Mouse (Mus musculus) megakaryocyte, embryonic 14.5 days (primary cell): ENCODE data around the gene Myocd. TPM values are rescaled to one million over a fixed set of nuclear protein-coding genes. Genes with fewer than 3 reads are reported as not detected.

Source experiments
- H3K27me3 ChIP-seq: replicated peaks from 2 replicates; pipeline ENCODE3; 2012; ENCODE audit warnings: inconsistent platforms
- H3K36me3 ChIP-seq: replicated peaks from 2 replicates; pipeline ENCODE3; 2012; ENCODE audit warnings: low read length, inconsistent platforms, mixed read lengths
- H3K4me1 ChIP-seq: 2 replicates; pipeline ENCODE4 v1.6.1; 2012; ENCODE audit warnings: inconsistent platforms
- H3K4me3 ChIP-seq: replicated peaks from 2 replicates; pipeline ENCODE3; 2012; ENCODE audit warnings: moderate library complexity, mild to moderate bottlenecking, inconsistent platforms
- H3K9me3 ChIP-seq: 2 replicates; pipeline ENCODE4 v1.6.1; 2012; ENCODE audit warnings: inconsistent platforms
- FLI1 ChIP-seq: IDR thresholded peaks from 2 replicates; pipeline ENCODE4 v1.6.1; 2012; ENCODE audit warnings: low read length, inconsistent platforms, mixed read lengths
- GATA1 ChIP-seq: IDR thresholded peaks from 3 replicates; pipeline ENCODE4 v1.6.1; 2012; ENCODE audit warnings: mixed read lengths, low read length, inconsistent platforms, borderline replicate concordance
- polyA plus RNA-seq: library from polyadenylated mRNA; stranded (reverse); fragments of >175 nt; gene quantifications from 2 replicates; pipeline ENCODE4 v1.2.3, GENCODE M21; 2012; ENCODE audit warnings: low replicate concordance; ENCODE audit not compliant: insufficient read depth

The Myocd gene
- polyA plus RNA-seq, 1 experiment = not detected

DNA sequence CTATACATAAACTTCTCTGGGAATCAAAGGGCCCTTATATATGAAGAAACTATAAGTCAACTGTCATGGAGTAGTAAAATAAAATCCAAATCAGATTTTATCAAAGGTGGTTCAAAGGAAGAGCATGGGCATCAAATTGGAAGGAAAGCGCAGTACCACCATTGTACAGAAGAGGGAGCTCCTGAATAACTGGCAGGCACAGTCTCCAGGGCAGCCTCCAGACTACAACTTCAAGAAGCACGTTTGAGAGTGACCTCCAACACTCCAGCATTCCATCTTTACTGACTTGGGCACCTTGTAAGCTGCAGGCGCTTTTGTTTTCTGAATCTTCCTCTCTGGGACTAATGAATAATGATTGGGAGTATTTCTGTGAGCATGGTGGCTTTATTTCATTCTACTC is 72.5 kb downstream of the Myocd start:
- no peaks in the 10 kb centered on the region for H3K27me3 ChIP-seq
- peaks cover 5% of the 10 kb centered on the region for H3K4me1 ChIP-seq
- H3K4me3 ChIP-seq = no peak overlapping the region
- H3K9me3 ChIP-seq = no peaks in the 10 kb centered on the region
- TF ChIP-seq FLI1 (no peak), GATA1 (no peak)
- no peaks in the 10 kb centered on the region for H3K36me3 ChIP-seq

DNA sequence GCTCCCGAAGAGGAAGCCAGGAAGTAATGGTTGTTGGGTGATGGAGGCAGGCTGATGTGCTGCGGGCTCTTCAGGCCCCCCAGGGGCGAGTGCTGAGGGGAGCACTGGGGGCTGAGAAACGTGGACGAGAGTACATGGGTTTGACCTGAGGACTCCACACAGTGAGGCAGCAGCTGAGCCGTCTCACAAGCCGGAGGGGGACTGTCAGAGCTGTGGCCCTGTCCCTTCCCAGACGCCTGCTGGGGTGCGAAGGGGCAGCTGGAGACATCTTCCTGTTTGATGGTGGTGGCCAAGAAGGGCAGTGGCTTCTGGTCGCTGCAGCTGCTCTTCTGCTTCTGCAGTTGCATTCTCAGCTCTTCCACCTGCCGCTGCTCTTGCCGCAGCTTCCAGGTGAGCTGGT is 82.8 kb downstream of the Myocd start:
- peaks cover 7% of the 10 kb centered on the region; the same call in 1 of the 2 replicates for H3K9me3 ChIP-seq
- no peak overlapping the region for H3K4me3 ChIP-seq
- no peaks in the 10 kb centered on the region for H3K4me1 ChIP-seq
- TF ChIP-seq GATA1 (no peak), FLI1 (no peak)
- no peaks in the 10 kb centered on the region for H3K27me3 ChIP-seq
- no peaks in the 10 kb centered on the region for H3K36me3 ChIP-seq

DNA sequence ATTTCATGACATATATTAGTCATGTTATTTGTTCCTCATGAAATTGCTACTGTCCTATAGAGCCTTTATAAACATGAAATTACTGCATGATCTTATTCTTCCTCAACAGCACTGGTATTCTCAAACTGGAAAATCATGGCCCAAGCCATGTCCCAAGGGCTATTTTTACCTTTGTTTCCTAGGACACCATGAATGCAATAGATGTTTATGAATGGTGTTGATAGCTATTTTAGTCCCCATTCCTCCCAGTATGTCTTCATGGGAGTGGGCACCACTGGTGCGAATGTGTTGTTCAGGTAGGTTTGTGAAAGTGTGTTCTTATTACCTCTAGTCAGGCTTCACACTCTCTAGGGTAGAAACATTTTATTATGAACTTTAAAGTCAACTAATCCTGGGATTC is 84.7 kb downstream of the Myocd start:
- TF ChIP-seq FLI1 (no peak), GATA1 (no peak)
- Histone ChIP-seq H3K4me1 (no peaks in the 10 kb centered on the region), H3K27me3 (no peaks in the 10 kb centered on the region), H3K9me3 (peaks cover 10% of the 10 kb centered on the region; the same call in 1 of the 2 replicates), H3K4me3 (no peak overlapping the region), H3K36me3 (no peaks in the 10 kb centered on the region)

DNA sequence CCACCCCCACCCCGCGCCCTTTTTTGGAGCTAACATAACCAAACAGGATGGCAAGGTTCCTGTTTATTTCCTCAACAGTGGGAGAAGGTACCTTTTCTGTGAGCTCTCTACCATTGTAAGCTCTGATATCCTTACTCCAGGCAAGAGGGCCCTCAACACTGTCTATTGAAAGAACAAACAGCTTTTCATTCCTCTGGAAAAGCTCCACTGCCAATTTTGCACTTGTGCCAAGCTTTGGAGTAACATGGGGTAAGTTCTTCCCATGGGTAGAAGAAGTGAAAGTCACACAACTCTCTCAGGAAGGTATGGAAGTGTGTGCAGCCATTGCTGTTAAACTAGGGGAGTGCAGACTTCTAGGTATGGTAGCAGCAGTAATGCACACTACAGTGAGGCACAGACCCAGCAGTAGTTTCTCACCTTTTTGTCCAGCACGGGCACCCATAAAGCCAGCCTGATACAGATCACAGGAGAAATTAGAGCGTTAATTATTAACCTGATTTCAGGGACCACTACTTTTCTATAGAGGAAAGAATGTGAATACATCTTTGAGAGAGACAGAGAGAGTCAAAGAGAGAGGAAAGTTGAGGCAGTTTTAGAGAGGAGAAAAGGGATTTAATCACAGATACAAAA is 99.6 kb downstream of the Myocd start:
- Histone ChIP-seq H3K27me3 (no peaks in the 10 kb centered on the region), H3K9me3 (no peaks in the 10 kb centered on the region), H3K4me1 (no peaks in the 10 kb centered on the region), H3K4me3 (no peak overlapping the region), H3K36me3 (no peaks in the 10 kb centered on the region)
- TF ChIP-seq GATA1 = no peak
- TF ChIP-seq FLI1 = no peak

DNA sequence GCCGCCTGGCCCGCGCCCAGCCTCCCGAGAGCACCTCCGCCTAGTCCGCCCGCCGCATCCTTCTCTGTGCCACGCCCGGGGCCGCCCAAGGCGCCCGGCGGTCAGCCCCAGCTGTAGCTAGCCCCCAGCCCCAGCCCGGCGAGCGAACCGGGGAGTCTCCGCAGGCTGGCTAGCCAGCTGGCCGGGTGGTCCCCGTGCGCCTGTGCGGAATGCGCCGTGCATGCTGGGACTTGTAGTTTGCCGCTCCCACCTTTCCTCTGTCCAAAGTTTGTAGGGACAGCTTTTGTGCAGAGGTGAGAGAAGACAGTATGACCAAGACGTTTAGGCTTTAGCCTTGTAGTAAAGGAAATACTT is 107.0 kb downstream of the Myocd start, which contains the start of gene Arhgap44:
Arhgap44 (minus strand) TSS at position 195 of the 354 bp plus-strand sequence.
- H3K9me3 ChIP-seq = peaks cover 21% of the 10 kb centered on the region
- H3K36me3 ChIP-seq = no peaks in the 10 kb centered on the region
- TF ChIP-seq GATA1 = no peak
- TF ChIP-seq FLI1 = no peak
- peaks cover 11% of the 10 kb centered on the region for H3K4me1 ChIP-seq
- peaks cover 26% of the 10 kb centered on the region for H3K27me3 ChIP-seq
- peak within 1 kb of the TSS; percentile 89 for H3K4me3 ChIP-seq

DNA sequence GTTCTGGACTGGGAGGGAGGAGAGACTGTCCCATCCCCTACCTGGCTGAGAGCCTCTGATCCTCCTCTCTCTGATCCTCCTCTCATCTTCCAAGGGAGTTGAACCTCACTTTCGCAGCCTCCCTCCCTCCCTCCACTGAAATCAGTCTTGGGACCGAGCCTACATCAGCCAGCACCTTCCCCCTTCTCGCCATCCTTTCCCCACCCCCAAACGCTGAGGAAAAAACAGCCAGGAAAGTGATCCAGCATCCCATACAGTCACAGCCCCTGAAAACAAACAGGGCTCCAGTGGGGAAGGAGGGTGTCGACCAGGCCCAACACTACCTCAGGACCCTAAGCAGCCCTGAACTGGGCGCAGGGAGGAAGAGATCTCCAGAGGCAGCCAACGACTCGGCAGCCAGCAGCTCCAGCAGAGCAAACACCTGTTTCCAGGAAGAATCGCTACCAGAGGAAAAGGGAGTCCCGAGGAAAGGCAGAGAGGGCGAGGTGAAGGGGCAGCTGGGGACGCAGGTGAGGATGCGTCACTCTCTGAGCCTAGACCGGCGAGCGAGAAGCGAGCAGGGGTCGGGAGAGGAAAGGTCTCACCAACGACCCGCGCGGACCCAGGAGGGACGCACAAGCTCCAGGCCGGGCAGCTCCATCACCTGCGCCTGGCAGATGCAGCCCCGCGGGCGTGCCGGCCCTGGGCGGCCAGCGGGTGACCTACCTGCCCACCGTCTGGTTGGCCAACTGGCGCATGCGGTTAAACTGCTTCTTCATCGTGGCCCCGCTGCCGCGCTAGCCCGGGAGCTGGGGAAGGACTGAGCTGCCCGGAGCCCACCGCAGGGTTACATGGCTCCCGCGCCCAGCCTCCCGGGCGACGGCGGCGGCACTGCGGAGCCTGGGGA is 107.7 kb downstream of the Myocd start:
- TF ChIP-seq GATA1 = no peak
- no peak for TF ChIP-seq FLI1
- no peaks in the 10 kb centered on the region for H3K36me3 ChIP-seq
- H3K4me3 ChIP-seq = peak overlapping the region; percentile 89
- H3K27me3 ChIP-seq = peaks cover 26% of the 10 kb centered on the region
- peaks cover 21% of the 10 kb centered on the region for H3K9me3 ChIP-seq
- peaks cover 11% of the 10 kb centered on the region for H3K4me1 ChIP-seq

DNA sequence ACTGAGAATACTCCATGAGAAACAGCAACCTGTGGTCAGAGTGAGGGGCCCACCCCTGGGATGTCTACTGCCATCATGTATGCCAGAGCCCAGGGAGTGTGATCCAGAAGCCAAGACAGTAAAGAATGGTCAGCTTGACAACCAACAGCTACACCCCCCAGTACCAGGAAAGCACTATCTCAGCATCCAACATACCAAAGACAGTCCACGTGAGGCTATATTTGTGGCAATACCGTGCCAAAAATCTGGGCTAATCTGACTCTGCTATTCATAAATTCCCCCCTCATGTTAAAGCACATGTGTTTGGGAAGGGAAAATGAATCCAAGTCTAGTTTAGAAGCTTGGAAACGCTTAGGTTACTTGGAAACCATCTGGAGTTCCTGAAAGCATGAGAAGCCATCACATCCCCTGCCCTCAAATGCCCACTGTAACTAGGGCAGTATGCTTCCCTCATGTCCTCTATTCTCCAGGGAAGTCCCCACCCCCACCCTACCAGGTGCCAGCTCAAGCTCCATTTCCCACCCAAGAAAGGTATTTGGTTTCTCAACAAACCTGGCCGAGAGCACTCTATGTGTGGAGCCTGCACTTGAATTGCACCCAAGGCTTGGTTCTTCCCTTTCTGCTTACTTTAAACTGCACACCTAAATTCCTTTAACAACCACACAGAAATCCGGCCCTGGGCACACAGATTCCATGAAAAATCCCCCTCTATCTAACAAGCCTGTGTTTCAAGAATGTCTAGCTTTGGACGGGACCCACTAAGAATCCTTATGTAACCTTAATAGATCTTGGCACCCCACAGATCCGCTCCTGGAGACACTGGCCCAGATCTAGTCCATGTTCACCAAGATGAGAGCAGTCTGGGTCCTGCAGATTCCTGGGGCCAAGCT is 108.6 kb downstream of the Myocd start:
- TF ChIP-seq GATA1 (no peak), FLI1 (no peak)
- no peaks in the 10 kb centered on the region for H3K36me3 ChIP-seq
- peaks cover 26% of the 10 kb centered on the region for H3K27me3 ChIP-seq
- H3K9me3 ChIP-seq = peaks cover 21% of the 10 kb centered on the region
- peaks cover 11% of the 10 kb centered on the region for H3K4me1 ChIP-seq
- H3K4me3 ChIP-seq = no peak overlapping the region

DNA sequence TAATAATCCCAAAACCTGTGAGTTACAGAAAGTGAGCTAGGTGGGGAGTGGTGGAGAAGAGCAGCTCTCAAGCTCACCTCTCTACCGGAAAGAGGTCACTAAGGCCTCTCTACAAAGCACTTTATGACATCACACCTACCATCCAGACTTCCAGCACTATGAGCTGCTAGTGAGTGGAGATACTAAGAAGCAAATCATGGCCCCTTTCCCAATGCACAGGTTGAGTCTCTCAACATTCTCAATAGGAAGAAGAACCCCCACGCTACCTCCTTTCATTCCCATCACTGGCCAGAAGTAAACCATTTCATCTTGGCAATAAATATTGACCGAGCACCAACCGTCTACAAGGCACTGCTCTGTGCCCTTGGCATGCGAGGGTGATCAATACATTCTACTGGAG is 110.0 kb downstream of the Myocd start, which contains the start of gene 1700086D15Rik:
1700086D15Rik (minus strand) TSS at position 101 of the 400 bp plus-strand sequence.
- Histone ChIP-seq H3K27me3 (peaks cover 26% of the 10 kb centered on the region), H3K4me3 (no peak within 1 kb of the TSS), H3K4me1 (peaks cover 11% of the 10 kb centered on the region), H3K36me3 (no peaks in the 10 kb centered on the region), H3K9me3 (peaks cover 21% of the 10 kb centered on the region)
- TF ChIP-seq GATA1 (no peak), FLI1 (no peak)

DNA sequence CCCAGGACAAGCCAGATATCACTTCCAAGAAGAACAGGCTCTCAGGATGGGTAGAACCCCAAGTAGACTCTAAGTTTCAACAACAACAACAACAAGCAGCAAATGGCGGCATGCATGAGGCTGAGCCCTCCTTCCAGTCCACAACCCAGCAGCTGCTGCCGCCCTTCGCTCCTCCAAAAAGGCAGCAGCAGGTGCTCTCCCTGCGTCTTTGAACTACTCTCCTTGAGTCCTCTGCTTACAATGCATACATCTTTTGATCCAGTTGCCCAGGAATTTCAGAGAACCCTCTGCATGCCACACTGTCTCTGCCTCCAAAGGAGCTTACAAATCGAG is 111.2 kb downstream of the Myocd start:
- H3K27me3 ChIP-seq = peaks cover 26% of the 10 kb centered on the region
- no peak overlapping the region for H3K4me3 ChIP-seq
- peaks cover 11% of the 10 kb centered on the region for H3K4me1 ChIP-seq
- TF ChIP-seq GATA1 (no peak), FLI1 (no peak)
- H3K9me3 ChIP-seq = peaks cover 21% of the 10 kb centered on the region
- H3K36me3 ChIP-seq = no peaks in the 10 kb centered on the region
